Mouse (Mus musculus) Patski (cell line): ENCODE results near the gene Zfp868. TPM values are rescaled to one million over a fixed set of nuclear protein-coding genes. Genes with fewer than 3 reads are reported as not detected.
A peak's percentile ranks its signal among the peaks of the same experiment; 100 is the strongest.
"Not testable (repeated sequence)": the region's sequence is repeated elsewhere in the genome, so short reads cannot be mapped to it uniquely, and the experiment has no call there.

Source experiments
- ATAC-seq: fragments of 100-300 bp; one replicate; pipeline ENCODE4 v1.8.0; 2021
- CTCF ChIA-PET: fragments of 350-600 bp; sonication (Branson Sonifier 250); formaldehyde crosslinking; loops from one replicate; lab custom pipeline; 2022; ENCODE audit warnings: inconsistent platforms; lab: Charles Lee
- POLR2A ChIA-PET: fragments of 350-600 bp; sonication (Branson Sonifier 250); formaldehyde crosslinking; loops from one replicate; lab custom pipeline; 2022; ENCODE audit warnings: antibody characterized with exemption, inconsistent platforms; lab: Charles Lee
- DNase-seq: peaks from one replicate; pipeline ENCODE4 v3.0.0-alpha.2; 2011; ENCODE audit warnings: low read depth, low spot score
- H3K27me3 ChIP-seq: fragments of 371-371 bp; one replicate; pipeline ENCODE4 v1.5.1; 2021
- CTCF ChIP-seq: fragments of 100-300 bp; IDR thresholded peaks from one replicate; pipeline ENCODE4 v1.5.1; 2021
- in situ Hi-C: fragments of 300-500 bp; cut with MboI; formaldehyde crosslinking; loops from 3 replicates; pipeline ENCODE4 v1.11.1; 2018; ENCODE audit warnings: low pct_unique_long_range_greater_than_20kb, mixed read lengths
- polyA plus RNA-seq: library from polyadenylated mRNA; unstranded; gene quantifications from one replicate; pipeline ENCODE4 v1.2.3, GENCODE M21; 2021

Zfp868 gene
- 25.5 TPM for polyA plus RNA-seq

GRCm38 (mm10) chr8:69625095-69625789 lies at the start of gene Zfp868:
Gene Zfp868, minus strand, starts transcription at chr8:69625548.
- ChIA-PET CTCF (interaction anchor here (0.6 to 1.2 kb wide), 14 partner anchors 9 to 233 kb away, joined by 3 to 10 read pairs (median 4); partner anchors contain the start of genes Zfp963 and Zfp964), POLR2A (interaction anchor here (1.5 kb wide), 1 partner anchor 30 kb away, joined by 3 read pairs; the partner anchor contains the start of gene Zfp964)
- peak; percentile 100 for ATAC-seq
- in situ Hi-C loops: loop anchor here (5.0 kb wide), 1 partner anchor 167 kb away; the partner anchor contains the start of genes Atp13a1 and Zfp866
- no peaks in the 10 kb centered on the region for H3K27me3 ChIP-seq
- TF ChIP-seq CTCF: peak; percentile 86
- peak; percentile 80 for DNase-seq

GRCm38 (mm10) chr8:69665051-69665450 lies 39.7 kb upstream of the Zfp868 start:
- in situ Hi-C loops, H3K27me3 ChIP-seq, POLR2A ChIA-PET, ATAC-seq, DNase-seq, CTCF ChIA-PET: not testable (repeated sequence)

- DNase-seq: no peak
- no peak for TF ChIP-seq CTCF
- CTCF ChIA-PET: no interaction called here
- in situ Hi-C loops: no loop called here
- no peaks in the 10 kb centered on the region for H3K27me3 ChIP-seq
- no peak for ATAC-seq
- POLR2A ChIA-PET: no interaction called here
These were observed 35.9 kb upstream of the Zfp868 start for GRCm38 (mm10) chr8:69661294-69661693.

- ChIA-PET POLR2A (interaction anchor here (0.8 to 1.0 kb wide), 2 partner anchors 29 to 247 kb away, joined by 3 read pairs; partner anchors contain the start of gene Zfp868), CTCF (interaction anchor here (1.2 kb wide), 1 partner anchor 29 kb away, joined by 6 read pairs; the partner anchor contains the start of gene Zfp868)
- in situ Hi-C loops: no loop called here
- H3K27me3 ChIP-seq: no peaks in the 10 kb centered on the region
- no peak for TF ChIP-seq CTCF
- peak; percentile 75 for DNase-seq
- peak; percentile 100 for ATAC-seq
These were observed 29.1 kb upstream of the Zfp868 start, which contains the start of gene Zfp964 for GRCm38 (mm10) chr8:69654358-69654981. Gene Zfp964, plus strand, starts transcription at chr8:69654479.

GRCm38 (mm10) chr8:69653808-69654357 lies 28.5 kb upstream of the Zfp868 start:
- ATAC-seq: no peak
- CTCF ChIA-PET: interaction anchor here (1.2 kb wide), 1 partner anchor 28 kb away, joined by 6 read pairs; the partner anchor contains the start of gene Zfp868
- TF ChIP-seq CTCF: no peak
- in situ Hi-C loops: no loop called here
- H3K27me3 ChIP-seq: no peaks in the 10 kb centered on the region
- no peak for DNase-seq
- POLR2A ChIA-PET: interaction anchor here (0.8 kb wide), 1 partner anchor 247 kb away, joined by 3 read pairs; no protein-coding TSS in a partner anchor

- no peaks in the 10 kb centered on the region for H3K27me3 ChIP-seq
- ATAC-seq (no peak), DNase-seq (no peak)
- no peak for TF ChIP-seq CTCF
- in situ Hi-C loops: no loop called here
- ChIA-PET CTCF (no interaction called here), POLR2A (no interaction called here)
These were observed 7.3 kb downstream of the Zfp868 start for GRCm38 (mm10) chr8:69618078-69618477.

GRCm38 (mm10) chr8:69614687-69615086 lies 10.7 kb downstream of the Zfp868 start:
- DNase-seq: no peak
- CTCF ChIA-PET: no interaction called here
- in situ Hi-C loops: no loop called here
- POLR2A ChIA-PET: no interaction called here
- no peak for ATAC-seq
- peak; percentile 73 for TF ChIP-seq CTCF
- no peaks in the 10 kb centered on the region for H3K27me3 ChIP-seq

- POLR2A ChIA-PET, in situ Hi-C loops, CTCF ChIA-PET, DNase-seq, ATAC-seq, H3K27me3 ChIP-seq: not testable (repeated sequence)
These were observed 27.8 kb downstream of the Zfp868 start for GRCm38 (mm10) chr8:69597598-69597997.

- ChIA-PET POLR2A (no interaction called here), CTCF (no interaction called here)
- DNase-seq (no peak), ATAC-seq (no peak)
- in situ Hi-C loops: no loop called here
- no peak for TF ChIP-seq CTCF
- H3K27me3 ChIP-seq: no peaks in the 10 kb centered on the region
These were observed 40.6 kb downstream of the Zfp868 start for GRCm38 (mm10) chr8:69584611-69585202.

- DNase-seq, POLR2A ChIA-PET, in situ Hi-C loops, ATAC-seq, CTCF ChIA-PET, H3K27me3 ChIP-seq: not testable (repeated sequence)
These were observed 41.1 kb downstream of the Zfp868 start for GRCm38 (mm10) chr8:69584201-69584600.

Other genes starting within 250 kb of the Zfp868 start
- not detected for gene Gm9495, start 172.0 kb downstream of the Zfp868 start, polyA plus RNA-seq
- not detected for gene Gm7697, start 102.6 kb downstream of the Zfp868 start, polyA plus RNA-seq
- gene Zfp964, start 28.9 kb upstream of the Zfp868 start, polyA plus RNA-seq: 3.0 TPM
- 21.1 TPM for gene Zfp869, start 85.2 kb upstream of the Zfp868 start, polyA plus RNA-seq
- 3.6 TPM for gene Zfp963, start 124.4 kb upstream of the Zfp868 start, polyA plus RNA-seq
- 0.15 TPM for gene Gm20422, start 149.3 kb upstream of the Zfp868 start, polyA plus RNA-seq
- 55.4 TPM for gene Atp13a1, start 165.6 kb upstream of the Zfp868 start, polyA plus RNA-seq
- 17.6 TPM for gene Zfp866, start 165.6 kb upstream of the Zfp868 start, polyA plus RNA-seq
- gene Gmip, start 183.1 kb upstream of the Zfp868 start, polyA plus RNA-seq: 17.8 TPM
- 8.3 TPM for gene Lpar2, start 196.9 kb upstream of the Zfp868 start, polyA plus RNA-seq
- 8.0 TPM for gene Pbx4, start 206.9 kb upstream of the Zfp868 start, polyA plus RNA-seq